Mouse (Mus musculus): ENCODE results near the gene Kctd8.

DNA sequence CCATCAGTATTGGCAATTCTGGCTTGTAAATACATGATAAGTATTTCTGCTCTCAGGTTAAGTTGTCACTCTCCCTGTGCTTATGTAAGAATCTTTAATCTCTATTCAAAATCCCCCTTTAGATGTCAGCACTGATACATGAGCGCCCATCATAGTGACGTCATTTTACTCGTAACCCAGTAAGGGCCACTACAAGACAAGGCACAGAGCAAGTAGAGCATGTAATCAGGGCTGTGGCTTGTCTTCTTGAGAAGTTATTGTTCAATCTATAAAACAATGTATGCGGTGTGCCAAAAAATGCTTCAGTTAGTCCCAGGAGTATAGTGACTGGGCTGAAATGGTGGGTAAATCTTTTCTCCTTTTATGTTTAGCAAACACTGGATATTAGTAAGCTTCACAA lies 13.9 kb downstream of the Kctd8 start:
- TF ChIP-seq CTCF (IDR thresholded peaks at IDR 0.05; ENCODE audit: low read depth) (no peak), EP300 (IDR thresholded peaks at IDR 0.05; ENCODE audit: low read depth) (no peak)

All from liver, embryonic 14.5 days (tissue).